In genomic region chr2:165878907-165879361, GRCm38 (mm10) we compare ENCODE assay signal across 8 mouse cellular contexts. TPM values are rescaled to one million over a fixed set of nuclear protein-coding genes. Genes with fewer than 3 reads are reported as not detected.
DNase-seq lines count a peak whose midpoint lies in the region; ATAC-seq and TF ChIP-seq lines count a peak whose summit lies in the region.

No protein-coding gene starts in this region.

- in situ Hi-C loops in ES-E14 (cut with MboI; ENCODE audit: low sequenced_read_pairs in 2 of 2, unreplicated experiment in 2 of 2): no loop called here

- DNase-seq in embryo, embryonic 10.5 days (ENCODE audit: low spot score): peak; percentile 39
- no peak for DNase-seq in embryo, embryonic 11 days
- no peak for DNase-seq in ES-E14 (ENCODE audit: low read depth, low spot score)
- DNase-seq in c-Kit-positive CD71-positive TER-119-positive erythroid progenitor cells, embryonic 14.5 days (ENCODE audit: low spot score): no peak
- no peak for DNase-seq in layer of hippocampus, postnatal 25 days (ENCODE audit: extremely low spot score in 1 of 2, low spot score in 1 of 2)
- DNase-seq in left cerebral cortex, postnatal 25 days (ENCODE audit: low spot score in 2 of 2): no peak

- peak overlapping the region; percentile 9 to 10; a peak in 2 of 4 replicates for H3K4me3 ChIP-seq in ES-E14 (ENCODE audit: insufficient read depth in 1 of 2, low read depth in 1 of 2, low read length in 2 of 2, poor library complexity in 1 of 2, severe bottlenecking in 1 of 2)
- H3K4me3 ChIP-seq in heart, embryonic 15.5 days: peak overlapping the region; percentile 22
- H3K4me3 ChIP-seq in liver, embryonic 15.5 days (replicated peaks): no peak overlapping the region

- 35% methylated on average over 8 of the region's 8 CpGs for WGBS in heart, embryonic 15.5 days
- WGBS in liver, embryonic 15.5 days (ENCODE audit: insufficient replicate concordance): 69% methylated on average over 8 of the region's 8 CpGs

- H3K9ac ChIP-seq in ES-E14 (ENCODE audit: insufficient read depth, low read depth, low read length, poor library complexity, severe bottlenecking): peak overlapping the region; percentile 70; the same call in 1 of the 2 replicates
- peak overlapping the region; percentile 57; the same call in 1 of the 2 replicates for H3K9ac ChIP-seq in heart, embryonic 15.5 days
- H3K9ac ChIP-seq in liver, embryonic 15.5 days: peak overlapping the region; percentile 8; the same call in 1 of the 2 replicates

- peak overlapping the region; percentile 88; the same call in 1 of the 2 replicates for H3K27ac ChIP-seq in ES-E14 (ENCODE audit: insufficient read depth, low read depth, low read length, poor library complexity, severe bottlenecking)
- peak overlapping the region; percentile 100 for H3K27ac ChIP-seq in heart, embryonic 15.5 days
- H3K27ac ChIP-seq in liver, embryonic 15.5 days (replicated peaks): peak overlapping the region; percentile 51

- no peaks in the 10 kb centered on the region for H3K9me3 ChIP-seq in ES-E14 (ENCODE audit: control insufficient read depth, insufficient read depth, low read depth, low read length)
- H3K9me3 ChIP-seq in heart, embryonic 15.5 days (replicated peaks): no peaks in the 10 kb centered on the region
- no peaks in the 10 kb centered on the region for H3K9me3 ChIP-seq in liver, embryonic 15.5 days (replicated peaks)

- peak overlapping the region; percentile 68 for H3K4me2 ChIP-seq in heart, embryonic 15.5 days
- H3K4me2 ChIP-seq in liver, embryonic 15.5 days: peak overlapping the region; percentile 35

- H3K4me1 ChIP-seq in ES-E14 (ENCODE audit: control insufficient read depth in 2 of 2, insufficient read depth in 2 of 2, low read length in 2 of 2, poor library complexity in 1 of 2): peaks cover 43 to 44% of the 10 kb centered on the region in 2 experiments
- peaks cover 99% of the 10 kb centered on the region for H3K4me1 ChIP-seq in heart, embryonic 15.5 days (replicated peaks)
- peaks cover 99% of the 10 kb centered on the region for H3K4me1 ChIP-seq in liver, embryonic 15.5 days (replicated peaks)

- H3K36me3 ChIP-seq in ES-E14 (ENCODE audit: control insufficient read depth, insufficient read depth, low read length, poor library complexity, severe bottlenecking): peaks cover 14% of the 10 kb centered on the region
- peaks cover 6% of the 10 kb centered on the region; the same call in 1 of the 2 replicates for H3K36me3 ChIP-seq in heart, embryonic 15.5 days
- H3K36me3 ChIP-seq in liver, embryonic 15.5 days (replicated peaks): peaks cover 70% of the 10 kb centered on the region

- H3K27me3 ChIP-seq in heart, embryonic 15.5 days: no peaks in the 10 kb centered on the region
- no peaks in the 10 kb centered on the region for H3K27me3 ChIP-seq in liver, embryonic 15.5 days

- no peak for ATAC-seq in heart, embryonic 15.5 days (replicated peaks; ENCODE audit: insufficient number of reproducible peaks, insufficient read depth, low FRiP score, low read depth)
- ATAC-seq in liver, embryonic 15.5 days (ENCODE audit: insufficient read depth): no peak

- intact Hi-C loops in left cerebral cortex, postnatal 25 days (cut with DNase I): loop anchor here (1.0 kb wide), 1 partner anchor 60 kb away; no protein-coding TSS in a partner anchor

TF ChIP-seq in ES-E14, 5 proteins besides CTCF, POLR2A, EP300 and RAD21:
- TF ChIP-seq CHD2 (IDR thresholded peaks at IDR 0.05; ENCODE audit: low read depth, low read length): no peak
- TF ChIP-seq MAFK (IDR thresholded peaks at IDR 0.05; ENCODE audit: insufficient read depth, low read depth, low read length): no peak
- TF ChIP-seq ZC3H11A (IDR thresholded peaks at IDR 0.05; ENCODE audit: borderline replicate concordance, low read depth, low read length): no peak
- TF ChIP-seq HCFC1 (IDR thresholded peaks at IDR 0.05; ENCODE audit: borderline replicate concordance, insufficient read depth, low read length): no peak
- TF ChIP-seq ZNF384 (IDR thresholded peaks at IDR 0.05; ENCODE audit: low read depth, low read length): no peak

RNA-seq across cellular contexts. Expression of gene Zmynd8, which starts 19.9 kb away (rescaled TPM):
- total RNA-seq in ES-E14 (2012; rRNA removed): 49.7 and 60.5 TPM in 2 replicates
- polyA plus RNA-seq in heart, embryonic 15.5 days (2015; fragmentation: Nextera tagmentation; extraction: Ambion mirVana): 39.1 and 40.7 TPM in 2 replicates
- 19.1 and 24.6 TPM in 2 replicates for polyA plus RNA-seq in liver, embryonic 15.5 days (2015; fragmentation: Nextera tagmentation; extraction: Ambion mirVana)
- 100 to 1,000 TPM; 140 to 173 TPM for total RNA-seq in layer of hippocampus, postnatal 25 days (2021)
- 100 to 1,000 TPM; 160 to 162 TPM for total RNA-seq in left cerebral cortex, postnatal 25 days (2021)

Comparison
In these comparisons a context has a peak if more than half of its experiments do, and no peak if none do; other contexts are left out.
1. H3K9ac ChIP-seq: peak in every context shown above with its lines; median percentile 70 in ES-E14; 57 in heart, embryonic 15.5 days; 8 in liver, embryonic 15.5 days.